Mouse (Mus musculus): ENCODE measurements around the gene Fut2.
A peak's percentile ranks its signal among the peaks of the same experiment; 100 is the strongest.

Gene Fut2

GRCm38 (mm10) chr7:45702809-45703520 is 36.8 kb upstream of the Fut2 start:
- no peak for DNase-seq (ENCODE audit: low spot score in 2 of 2)

- DNase-seq (ENCODE audit: low spot score in 2 of 2) = no peak
Measured at GRCm38 (mm10) chr7:45702316-45702715, 36.1 kb upstream of the Fut2 start.

GRCm38 (mm10) chr7:45701607-45702006 is 35.4 kb upstream of the Fut2 start:
- no peak for DNase-seq (ENCODE audit: low spot score in 2 of 2)

GRCm38 (mm10) chr7:45701072-45701471 is 34.9 kb upstream of the Fut2 start:
- no peak for DNase-seq (ENCODE audit: low spot score in 2 of 2)

GRCm38 (mm10) chr7:45700301-45701015 is 34.3 kb upstream of the Fut2 start:
- DNase-seq (ENCODE audit: low spot score in 2 of 2) = peak; percentile 69 to 79

- no peak for DNase-seq (ENCODE audit: low spot score in 2 of 2)
Measured at GRCm38 (mm10) chr7:45699523-45700141, 33.4 kb upstream of the Fut2 start, which contains the start of gene Car11. TSS of gene Car11 (plus strand) at chr7:45699843.

- DNase-seq (ENCODE audit: low spot score in 2 of 2) = no peak
Measured at GRCm38 (mm10) chr7:45697894-45698293, 31.7 kb upstream of the Fut2 start.

- DNase-seq (ENCODE audit: low spot score in 2 of 2) = no peak
Measured at GRCm38 (mm10) chr7:45695098-45695497, 28.9 kb upstream of the Fut2 start.

- no peak for DNase-seq (ENCODE audit: low spot score in 2 of 2)
Measured at GRCm38 (mm10) chr7:45693921-45694591, 27.9 kb upstream of the Fut2 start, which contains the start of gene Sec1. TSS of gene Sec1 (minus strand) at chr7:45694402.

GRCm38 (mm10) chr7:45692364-45692763 is 26.2 kb upstream of the Fut2 start:
- DNase-seq (ENCODE audit: low spot score in 2 of 2) = no peak

- DNase-seq (ENCODE audit: low spot score in 2 of 2) = no peak
Measured at GRCm38 (mm10) chr7:45689800-45690199, 23.6 kb upstream of the Fut2 start.

GRCm38 (mm10) chr7:45689099-45689498 is 22.9 kb upstream of the Fut2 start:
- DNase-seq (ENCODE audit: low spot score in 2 of 2) = no peak

GRCm38 (mm10) chr7:45686841-45687240 is 20.6 kb upstream of the Fut2 start:
- no peak for DNase-seq (ENCODE audit: low spot score in 2 of 2)

- no peak for DNase-seq (ENCODE audit: low spot score in 2 of 2)
Measured at GRCm38 (mm10) chr7:45685811-45686210, 19.6 kb upstream of the Fut2 start.

- DNase-seq (ENCODE audit: low spot score in 2 of 2) = no peak
Measured at GRCm38 (mm10) chr7:45683396-45684050, 17.3 kb upstream of the Fut2 start, which contains the start of gene Ntn5. TSS of gene Ntn5 (plus strand) at chr7:45684022.

GRCm38 (mm10) chr7:45682144-45683126 is 16.2 kb upstream of the Fut2 start:
- DNase-seq (ENCODE audit: low spot score in 2 of 2) = peak; percentile 79 to 89

- DNase-seq (ENCODE audit: low spot score in 2 of 2) = no peak
Measured at GRCm38 (mm10) chr7:45681046-45681736, 15.0 kb upstream of the Fut2 start.

GRCm38 (mm10) chr7:45679966-45680621 is 13.9 kb upstream of the Fut2 start:
- DNase-seq (ENCODE audit: low spot score in 2 of 2) = peak in 1 of 2 experiments; percentile 74

GRCm38 (mm10) chr7:45678513-45678912 is 12.3 kb upstream of the Fut2 start:
- DNase-seq (ENCODE audit: low spot score in 2 of 2) = no peak
